Mouse (Mus musculus) small intestine, adult 2 months (tissue): Measurements from ENCODE around the gene Bcr.

ENCODE experiments used
- CTCF ChIP-seq: fragments of 200-500 bp; IDR thresholded peaks from 2 replicates; pipeline ENCODE4 v1.5.1; 2012; ENCODE audit warnings: low read depth, mild to moderate bottlenecking, control low read depth, inconsistent platforms, low read length, moderate library complexity, mixed read lengths; ENCODE audit not compliant: insufficient replicate concordance, insufficient read length; ENCODE audit errors: extremely low read depth
- POLR2A ChIP-seq: fragments of 200-500 bp; IDR thresholded peaks from 2 replicates; pipeline ENCODE4 v1.6.1; 2012; ENCODE audit warnings: low read depth, mild to moderate bottlenecking, control low read depth, inconsistent platforms, low read length, moderate library complexity

DNA sequence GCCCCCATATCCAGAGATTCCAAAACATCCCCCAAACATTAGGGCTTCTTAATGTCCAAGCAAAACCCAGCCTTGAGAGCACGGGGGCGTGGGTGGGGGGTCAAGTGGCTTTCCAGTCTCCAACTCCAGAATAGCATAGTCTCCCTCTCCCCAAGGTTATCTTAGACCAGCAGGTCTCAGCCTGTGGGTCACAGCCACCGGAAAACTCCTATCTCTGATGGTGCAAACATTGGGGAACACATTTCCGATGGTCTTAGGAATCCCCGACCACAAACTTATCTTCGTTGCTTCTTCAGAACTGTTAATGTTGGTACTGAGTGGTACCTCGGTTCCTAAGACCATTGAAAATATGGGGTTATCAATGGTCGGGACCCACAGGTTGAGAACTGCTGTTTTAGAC lies 31.6 kb upstream of the Bcr start:
- no peak for TF ChIP-seq POLR2A
- TF ChIP-seq CTCF: no peak
